Mouse (Mus musculus) right cerebral cortex, postnatal 36 days (tissue): ENCODE results near the gene Cmip.

Experiments
- DNase-seq, 2 experiments: peaks; one replicate each; pipeline ENCODE4 v3.0.0; 2022; ENCODE audit warnings: low spot score in 2 of 2, mixed read lengths in 1 of 2

Cmip gene

GRCm38 (mm10) chr8:117294812-117295211 is 37.9 kb downstream of the Cmip start:
- no peak for DNase-seq

- DNase-seq: no peak
Measured at GRCm38 (mm10) chr8:117297913-117298518, 41.2 kb downstream of the Cmip start.

DNA sequence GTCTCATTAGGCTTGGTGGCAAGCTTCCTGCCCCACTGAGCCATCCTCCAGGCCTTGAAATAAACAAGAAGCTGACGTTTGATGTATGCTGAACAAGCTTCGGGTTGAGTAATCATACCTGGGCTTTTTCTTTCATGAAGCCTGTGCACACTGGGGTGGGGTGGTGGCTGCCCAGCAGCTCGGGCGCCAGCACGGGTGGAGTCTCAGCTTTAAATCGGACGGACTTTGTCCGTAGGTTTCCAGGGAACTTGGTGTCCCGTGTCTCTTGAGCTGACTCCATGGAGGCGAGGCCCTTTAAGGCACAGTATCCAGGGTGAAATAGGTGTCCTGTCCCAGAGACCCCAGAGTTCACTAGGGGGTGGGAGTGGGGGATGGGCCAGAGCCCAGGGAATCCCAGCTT is 42.3 kb downstream of the Cmip start:
- DNase-seq: no peak

DNA sequence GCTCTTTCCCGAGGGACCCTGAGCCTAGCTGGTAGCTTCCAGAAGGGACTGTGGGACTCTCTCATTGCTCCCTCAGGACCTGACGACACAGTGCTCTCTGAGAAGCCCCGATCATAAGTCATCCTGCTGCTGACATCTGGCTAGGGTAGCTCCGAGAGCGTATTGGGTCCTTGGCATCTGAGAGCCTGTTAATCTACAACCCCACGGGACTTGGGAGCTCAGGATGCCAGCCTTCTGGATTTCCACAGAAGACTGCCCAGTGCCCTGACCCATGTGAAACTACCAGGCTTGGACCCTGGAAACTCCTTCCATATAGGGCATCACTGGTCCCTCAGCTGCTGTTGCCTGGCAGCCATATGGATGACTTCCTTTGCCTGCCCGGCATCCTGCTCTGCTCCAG is 43.3 kb downstream of the Cmip start:
- no peak for DNase-seq

GRCm38 (mm10) chr8:117301457-117302041 is 44.7 kb downstream of the Cmip start:
- DNase-seq: no peak

GRCm38 (mm10) chr8:117302072-117302471 is 45.2 kb downstream of the Cmip start:
- no peak for DNase-seq

DNA sequence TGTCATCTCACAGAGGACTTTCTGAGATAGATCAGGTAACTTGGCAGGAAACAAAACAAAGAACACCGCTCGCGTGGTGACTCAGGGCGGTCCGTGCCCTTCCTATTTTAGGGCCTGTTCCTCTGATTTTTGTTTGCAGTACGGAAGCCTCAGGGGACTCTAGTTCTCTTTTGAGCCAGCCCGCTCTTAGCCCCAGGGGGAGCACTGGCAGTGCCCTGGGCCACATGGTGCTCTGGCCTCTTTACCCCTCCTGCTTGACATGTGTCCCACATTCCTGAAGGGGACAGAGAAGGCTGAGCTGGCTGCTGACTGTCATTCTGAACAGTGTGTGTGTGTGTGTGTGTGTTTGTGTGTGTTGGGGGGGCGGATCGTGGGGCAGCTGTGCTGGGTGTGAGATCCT is 46.8 kb downstream of the Cmip start:
- DNase-seq: no peak

- no peak for DNase-seq
Measured at GRCm38 (mm10) chr8:117305405-117305804, 48.5 kb downstream of the Cmip start.

DNA sequence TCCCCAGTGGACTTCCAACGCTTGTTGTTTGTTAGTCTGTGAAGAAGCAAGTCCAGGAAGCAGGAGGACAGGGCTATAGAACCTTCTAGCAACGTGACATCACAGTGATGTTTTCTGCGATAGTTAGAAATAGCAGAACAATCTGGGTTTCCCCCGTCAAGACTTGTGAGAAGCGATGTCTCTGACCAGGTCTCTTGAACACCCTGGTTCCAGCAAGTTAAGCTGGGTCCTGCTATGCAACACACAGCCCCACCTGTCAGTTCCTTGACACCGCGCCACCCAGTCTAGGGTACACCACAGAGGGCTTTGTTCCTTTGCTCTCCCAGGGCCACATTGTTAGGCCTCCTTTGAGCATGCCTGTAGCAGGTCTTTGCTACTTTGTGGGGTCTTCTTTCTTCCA is 49.9 kb downstream of the Cmip start:
- no peak for DNase-seq

DNA sequence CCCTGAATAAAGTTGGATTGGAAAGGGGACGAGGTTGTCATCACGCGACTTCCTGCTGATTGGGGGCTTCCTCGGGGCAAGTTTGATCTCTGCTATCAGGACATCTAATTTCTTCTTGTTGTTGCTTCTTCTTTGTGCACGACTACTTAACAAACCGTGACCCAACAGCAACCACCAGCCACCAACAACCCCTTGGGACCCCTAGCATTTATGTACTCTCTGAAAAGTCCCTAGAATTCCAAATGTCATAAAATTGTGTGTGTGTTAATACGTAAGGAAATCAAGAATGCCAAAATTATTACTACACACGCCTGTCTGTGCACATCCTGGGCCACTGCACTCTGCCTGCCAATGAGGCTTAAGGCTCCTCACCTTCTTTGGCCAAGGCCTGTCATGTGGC is 50.4 kb downstream of the Cmip start:
- no peak for DNase-seq

DNA sequence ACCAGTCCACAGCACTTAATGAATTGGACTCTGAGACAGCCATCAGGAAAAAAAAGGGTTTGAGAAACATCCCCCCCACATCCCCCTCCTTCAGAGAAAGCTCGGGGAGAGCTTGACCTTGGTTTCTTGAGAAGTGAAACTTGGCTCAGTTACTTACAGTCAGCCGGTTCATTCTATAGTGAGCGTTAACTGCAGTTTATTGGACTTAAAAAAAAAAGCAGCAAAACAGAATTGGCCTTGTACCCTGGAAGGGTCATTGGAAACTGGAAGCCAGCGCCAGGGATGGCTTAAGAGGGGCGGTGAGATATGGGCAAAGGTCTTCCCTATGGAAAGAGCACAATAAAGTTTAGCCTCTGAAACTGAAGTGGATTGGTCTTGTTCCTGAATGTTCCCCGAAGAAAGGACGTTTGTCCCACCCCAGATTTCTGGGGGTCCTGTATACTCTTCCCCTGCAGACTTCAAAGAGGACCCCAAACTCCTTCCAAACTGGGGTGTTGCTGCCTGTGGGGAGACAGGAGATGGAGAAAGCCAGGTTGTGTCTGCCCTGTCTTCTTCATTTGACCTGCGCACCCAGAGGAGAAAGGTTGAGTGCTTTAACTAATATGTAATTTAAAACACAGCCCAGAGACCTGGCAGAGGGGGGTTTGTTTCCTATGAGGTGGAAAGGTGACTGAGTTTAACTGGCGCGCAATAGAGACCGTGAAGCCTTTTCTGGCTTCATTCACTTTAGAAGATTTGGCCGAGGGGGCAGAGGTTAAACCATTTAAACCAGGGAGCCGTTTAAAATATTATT is 51.6 kb downstream of the Cmip start:
- DNase-seq: no peak

- DNase-seq: no peak
Measured at GRCm38 (mm10) chr8:117309653-117310274, 52.9 kb downstream of the Cmip start.

- no peak for DNase-seq
Measured at GRCm38 (mm10) chr8:117310961-117311561, 54.2 kb downstream of the Cmip start.

DNA sequence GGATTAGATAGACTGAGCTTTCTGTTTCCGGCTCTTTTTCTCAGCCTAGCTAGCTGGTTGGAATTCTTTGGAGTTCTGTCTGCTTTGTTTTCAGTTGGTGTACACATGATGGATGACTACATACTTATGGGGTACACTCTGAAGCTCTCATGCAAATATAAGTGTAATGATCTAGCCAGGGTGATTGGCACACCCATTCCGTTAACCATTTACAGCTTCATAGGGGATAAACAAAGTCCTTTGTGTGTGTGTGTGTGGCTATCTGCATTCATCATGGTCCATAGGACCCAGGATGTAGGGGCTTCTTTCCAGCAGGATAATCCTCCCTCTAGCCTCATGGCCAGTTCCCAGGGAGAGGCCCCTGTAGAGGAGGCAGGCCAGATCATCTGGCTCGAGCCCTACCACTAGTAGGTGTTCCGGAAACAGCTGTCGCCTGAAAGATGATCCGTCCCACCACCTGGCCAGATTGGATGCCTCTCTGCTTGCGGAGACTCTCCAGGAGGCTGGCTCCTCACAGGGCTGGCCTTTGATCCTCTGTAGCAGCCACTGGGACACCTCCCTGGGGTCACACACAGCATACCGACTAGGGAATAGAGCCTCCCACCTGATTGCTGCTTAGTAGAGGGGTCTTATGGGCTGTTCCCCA is 57.6 kb downstream of the Cmip start:
- no peak for DNase-seq

- DNase-seq: no peak
Measured at GRCm38 (mm10) chr8:117315727-117316126, 58.9 kb downstream of the Cmip start.

GRCm38 (mm10) chr8:117317478-117317877 is 60.6 kb downstream of the Cmip start:
- no peak for DNase-seq

- no peak for DNase-seq
Measured at GRCm38 (mm10) chr8:117318911-117319826, 62.3 kb downstream of the Cmip start.

DNA sequence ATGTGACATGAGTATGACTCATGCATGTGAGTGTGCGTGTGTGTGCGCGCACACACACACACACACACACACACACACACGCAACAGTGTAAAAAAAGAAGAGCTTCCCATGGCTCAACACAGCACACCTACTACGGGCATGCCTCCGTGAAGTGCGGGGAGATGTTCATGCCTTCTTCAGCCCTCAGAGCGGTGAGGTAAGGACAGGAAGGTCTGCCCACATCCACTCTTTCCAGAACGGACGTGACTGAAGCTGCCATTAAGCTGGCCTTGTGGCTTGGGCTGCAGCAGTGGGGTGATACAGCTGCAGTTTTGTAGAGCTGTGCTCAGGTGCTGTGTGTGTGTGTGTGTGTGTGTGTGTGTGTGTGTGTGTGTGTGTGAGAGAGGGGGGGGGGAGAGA is 63.8 kb downstream of the Cmip start:
- no peak for DNase-seq

DNA sequence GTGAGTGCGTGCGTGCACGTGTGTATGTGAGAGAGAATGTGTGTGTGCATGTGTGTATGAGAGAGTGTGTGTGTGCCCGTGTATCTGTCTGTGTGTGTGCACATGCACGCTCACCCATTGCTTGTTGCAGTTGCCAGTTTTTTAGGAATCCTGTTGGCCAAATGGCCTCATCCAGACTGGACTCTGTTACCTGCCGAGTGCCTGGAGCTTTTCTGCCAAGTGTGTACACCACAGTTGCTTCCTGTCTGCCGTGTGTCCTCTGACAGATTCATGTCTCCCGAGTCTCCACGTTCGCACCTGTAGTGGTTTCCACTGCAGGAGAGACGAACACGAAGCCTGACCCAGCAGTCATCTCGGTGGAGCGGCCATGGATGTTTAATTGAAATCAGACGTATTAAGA is 64.4 kb downstream of the Cmip start:
- no peak for DNase-seq

DNA sequence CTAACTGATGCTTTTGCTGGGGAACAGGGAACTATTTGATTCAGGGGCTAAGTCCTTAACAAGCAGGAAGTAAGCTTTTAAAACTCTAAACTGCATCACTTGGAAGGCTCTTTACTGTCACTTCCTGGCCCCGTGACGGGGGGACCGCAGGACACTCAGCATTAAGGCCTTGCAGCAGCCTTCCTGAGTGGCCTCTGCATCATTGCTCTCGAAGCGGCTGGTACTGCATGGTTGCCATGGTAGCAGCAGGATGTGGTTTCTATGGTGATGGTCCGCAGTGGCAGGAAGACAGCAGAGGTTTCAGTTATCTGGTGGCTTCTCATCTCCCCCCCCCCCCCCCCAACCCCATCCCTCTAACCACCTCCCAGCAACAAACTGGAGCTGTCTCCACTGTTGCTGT is 65.2 kb downstream of the Cmip start:
- DNase-seq: peak; percentile 64 to 72
